Mouse (Mus musculus) G1E (cell line): ENCODE results near the gene Lrba.

Experiments
- CTCF ChIP-seq: IDR thresholded peaks from 2 replicates; pipeline ENCODE4 v1.5.1; 2012; ENCODE audit warnings: low read depth, low read length, inconsistent platforms, mixed read lengths
- POLR2AphosphoS5 ChIP-seq: IDR thresholded peaks from 2 replicates; pipeline ENCODE4 v1.6.1; 2012; ENCODE audit warnings: low read depth, low read length, inconsistent platforms; ENCODE audit not compliant: insufficient replicate concordance

- no peak for TF ChIP-seq CTCF
- TF ChIP-seq POLR2AphosphoS5 = no peak
Measured at GRCm38 (mm10) chr3:86760474-86760873, 536.0 kb downstream of the Lrba start.
